Mouse (Mus musculus): ENCODE measurements at regions not wholly inside any gene's neighbourhood (a gene's known extent, or its start where the extent isn't known, plus 50 kb on each side); places are given as distances from the start of the nearest gene placed in this dataset.

GRCm38 (mm10) chr4:125300503-125301457 is 173.1 kb upstream of the Zc3h12a start:
- Histone ChIP-seq H3K4me1 (replicated peaks) (no peaks in the 10 kb centered on the region), H3K36me3 (replicated peaks) (no peaks in the 10 kb centered on the region), H3K9me3 (replicated peaks) (no peaks in the 10 kb centered on the region), H3K27me3 (no peaks in the 10 kb centered on the region), H3K27ac (replicated peaks) (no peak overlapping the region), H3K4me3 (replicated peaks) (no peak overlapping the region), H3K9ac (no peak overlapping the region), H3K4me2 (no peak overlapping the region)
- 26% methylated on average over 33 of the region's 33 CpGs for WGBS (ENCODE audit: insufficient replicate concordance)
- ATAC-seq (ENCODE audit: insufficient read depth), result no peak

DNA sequence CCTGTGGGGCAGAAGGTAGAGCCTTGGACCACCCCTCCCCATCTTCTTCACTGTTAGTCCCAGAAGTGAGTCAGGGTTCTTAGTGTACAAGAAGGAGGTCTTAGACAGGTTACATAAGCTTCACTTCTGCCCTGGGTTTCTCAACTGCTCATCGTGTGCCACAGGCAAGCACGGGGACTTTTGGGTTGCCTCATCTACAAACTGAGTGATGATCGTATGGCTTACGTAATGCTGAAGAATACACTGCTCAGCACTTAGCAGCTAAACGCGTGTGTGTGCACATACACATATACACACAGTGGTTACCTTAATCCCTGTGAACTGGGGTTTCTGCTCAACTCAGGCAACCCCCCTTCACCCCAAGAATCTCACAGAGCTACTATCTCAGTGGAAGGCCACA is 163.1 kb upstream of the Zc3h12a start:
- Histone ChIP-seq H3K9me3 (replicated peaks) (no peaks in the 10 kb centered on the region), H3K4me3 (replicated peaks) (no peak overlapping the region), H3K36me3 (replicated peaks) (no peaks in the 10 kb centered on the region), H3K27ac (replicated peaks) (no peak overlapping the region), H3K9ac (no peak overlapping the region), H3K4me2 (no peak overlapping the region), H3K4me1 (replicated peaks) (no peaks in the 10 kb centered on the region), H3K27me3 (no peaks in the 10 kb centered on the region)
- no peak for ATAC-seq (ENCODE audit: insufficient read depth)
- 61% methylated on average over 6 of the region's 6 CpGs for WGBS (ENCODE audit: insufficient replicate concordance)

- 7% methylated on average over 1 of the region's 1 CpGs for WGBS (ENCODE audit: insufficient replicate concordance)
- no peak overlapping the region for H3K4me3 ChIP-seq (replicated peaks)
- no peaks in the 10 kb centered on the region for H3K27me3 ChIP-seq
- no peak for ATAC-seq (ENCODE audit: insufficient read depth)
- H3K36me3 ChIP-seq (replicated peaks), result no peaks in the 10 kb centered on the region
- H3K4me1 ChIP-seq (replicated peaks), result no peaks in the 10 kb centered on the region
- no peak overlapping the region for H3K27ac ChIP-seq (replicated peaks)
- no peak overlapping the region for H3K9ac ChIP-seq
- H3K4me2 ChIP-seq, result no peak overlapping the region
- no peaks in the 10 kb centered on the region for H3K9me3 ChIP-seq (replicated peaks)
Observed at GRCm38 (mm10) chr4:125289709-125290108, 162.1 kb upstream of the Zc3h12a start.

DNA sequence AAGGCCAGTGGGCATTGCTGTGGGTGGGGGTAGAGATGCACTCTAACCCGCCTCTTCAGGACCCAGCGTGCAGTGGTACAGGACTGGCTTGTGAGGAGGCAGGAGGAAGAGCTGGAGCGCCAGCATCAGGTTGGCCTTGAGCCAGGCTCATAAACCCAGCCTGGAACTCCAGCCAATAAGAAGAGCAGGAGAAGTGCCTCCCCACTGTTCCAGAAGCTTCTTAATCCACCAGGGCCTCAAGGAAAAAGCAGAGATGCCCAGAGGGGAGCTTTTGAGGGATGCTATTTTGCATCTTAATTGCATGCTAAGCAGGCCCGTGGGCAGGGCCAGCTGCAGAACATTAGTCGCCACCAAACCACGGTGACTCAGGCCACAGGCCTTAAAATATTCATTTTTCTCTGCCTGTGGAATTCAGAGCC is 161.4 kb upstream of the Zc3h12a start:
- ATAC-seq (ENCODE audit: insufficient read depth), result no peak
- H3K27ac ChIP-seq (replicated peaks), result no peak overlapping the region
- 40% methylated on average over 6 of the region's 6 CpGs for WGBS (ENCODE audit: insufficient replicate concordance)

GRCm38 (mm10) chr4:125282974-125283319 is 155.3 kb upstream of the Zc3h12a start:
- Histone ChIP-seq H3K4me2 (no peak overlapping the region), H3K9me3 (replicated peaks) (no peaks in the 10 kb centered on the region), H3K9ac (no peak overlapping the region), H3K4me1 (replicated peaks) (no peaks in the 10 kb centered on the region), H3K27me3 (0 out of 2 replicates have a peak, but pooled peaks cover 9% of the 10 kb centered on the region), H3K36me3 (replicated peaks) (no peaks in the 10 kb centered on the region), H3K4me3 (replicated peaks) (no peak overlapping the region), H3K27ac (replicated peaks) (no peak overlapping the region)
- 23% methylated on average over 8 of the region's 8 CpGs for WGBS (ENCODE audit: insufficient replicate concordance)
- ATAC-seq (ENCODE audit: insufficient read depth), result no peak

More for the DNA sequence above, 161.4 kb upstream of the Zc3h12a start:
- Histone ChIP-seq H3K4me3 (replicated peaks) (no peak overlapping the region), H3K9ac (no peak overlapping the region), H3K9me3 (replicated peaks) (no peaks in the 10 kb centered on the region), H3K27me3 (no peaks in the 10 kb centered on the region), H3K36me3 (replicated peaks) (no peaks in the 10 kb centered on the region), H3K4me2 (no peak overlapping the region), H3K4me1 (replicated peaks) (no peaks in the 10 kb centered on the region)

DNA sequence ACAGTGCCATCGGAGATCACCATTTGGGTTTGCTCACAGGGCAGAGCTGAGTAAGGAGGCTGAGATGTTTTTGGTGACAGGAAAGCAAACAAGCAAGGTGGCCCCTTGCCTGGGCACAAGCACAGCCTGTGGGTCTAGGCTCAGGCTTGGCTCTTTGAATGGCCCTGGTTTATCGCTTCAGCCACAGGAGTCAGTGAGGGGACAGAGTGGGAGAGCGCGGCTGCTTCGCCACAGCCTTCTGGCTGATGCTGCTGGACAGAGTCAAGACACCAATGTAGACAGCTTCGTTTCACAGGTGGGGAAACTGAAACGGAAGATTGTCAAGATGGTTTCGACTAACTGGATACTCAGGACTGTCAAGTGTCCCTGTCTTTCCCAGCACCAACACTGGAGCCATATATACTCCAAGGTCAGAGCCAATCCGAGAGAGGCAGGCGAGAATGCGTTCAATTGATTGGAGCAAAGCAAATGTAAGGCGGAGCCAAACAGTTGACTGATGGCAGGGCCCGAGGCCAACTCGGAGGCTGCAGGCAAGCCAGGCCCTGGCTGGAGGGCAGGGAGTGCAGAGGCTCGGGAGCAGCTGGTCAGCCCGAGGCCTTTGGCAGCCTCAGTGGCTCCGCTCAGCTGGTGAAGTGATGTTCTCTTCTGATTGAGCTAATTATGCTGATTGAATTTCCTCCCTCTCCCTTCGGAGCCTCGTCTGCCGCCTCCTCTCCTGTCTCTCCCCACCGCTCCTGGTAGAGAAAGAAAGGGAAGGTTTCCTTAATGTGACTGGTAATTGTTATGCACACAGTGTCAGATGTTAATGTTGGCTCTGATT is 154.7 kb upstream of the Zc3h12a start:
- ATAC-seq (ENCODE audit: insufficient read depth), result no peak
- H3K9me3 ChIP-seq (replicated peaks), result no peaks in the 10 kb centered on the region
- H3K4me3 ChIP-seq (replicated peaks), result no peak overlapping the region
- H3K36me3 ChIP-seq (replicated peaks), result no peaks in the 10 kb centered on the region
- no peak overlapping the region for H3K4me2 ChIP-seq
- no peak overlapping the region for H3K27ac ChIP-seq (replicated peaks)
- 12% methylated on average over 21 of the region's 21 CpGs for whole genome bisulfite sequencing (ENCODE audit: insufficient replicate concordance)
- H3K9ac ChIP-seq, result no peak overlapping the region
- H3K4me1 ChIP-seq (replicated peaks), result no peaks in the 10 kb centered on the region
- 0 out of 2 replicates have a peak, but pooled peaks cover 9% of the 10 kb centered on the region for H3K27me3 ChIP-seq

- H3K9me3 ChIP-seq (replicated peaks), result no peaks in the 10 kb centered on the region
- 38% methylated on average over 7 of the region's 7 CpGs for WGBS (ENCODE audit: insufficient replicate concordance)
- H3K27ac ChIP-seq (replicated peaks), result no peak overlapping the region
- no peaks in the 10 kb centered on the region for H3K4me1 ChIP-seq (replicated peaks)
- H3K4me2 ChIP-seq, result no peak overlapping the region
- peaks cover 33% of the 10 kb centered on the region for H3K27me3 ChIP-seq
- no peaks in the 10 kb centered on the region for H3K36me3 ChIP-seq (replicated peaks)
- no peak for ATAC-seq (ENCODE audit: insufficient read depth)
- no peak overlapping the region for H3K9ac ChIP-seq
- no peak overlapping the region for H3K4me3 ChIP-seq (replicated peaks)
Observed at GRCm38 (mm10) chr4:125279165-125279564, 151.5 kb upstream of the Zc3h12a start.

DNA sequence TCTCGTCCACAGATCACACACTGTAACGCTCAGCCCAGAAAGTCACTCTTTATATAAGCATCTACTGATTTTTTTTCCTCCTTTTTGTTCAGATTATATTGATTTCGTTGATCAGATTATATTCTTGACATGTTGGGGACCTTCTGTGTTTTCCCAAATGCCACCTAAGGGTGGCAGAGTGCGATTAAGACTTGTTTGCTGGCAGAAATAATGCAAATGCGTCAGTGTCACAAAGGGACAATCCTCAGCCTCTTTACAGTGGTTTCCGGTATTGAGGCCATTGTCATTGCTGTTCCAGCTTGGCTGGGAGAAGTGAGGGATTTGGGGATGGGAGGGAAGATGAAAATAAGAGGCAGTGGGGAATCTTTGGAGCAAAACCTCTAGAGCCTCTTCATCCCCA is 149.2 kb upstream of the Zc3h12a start:
- Histone ChIP-seq H3K27ac (replicated peaks) (no peak overlapping the region), H3K4me1 (replicated peaks) (no peaks in the 10 kb centered on the region), H3K4me3 (replicated peaks) (no peak overlapping the region), H3K9ac (no peak overlapping the region), H3K9me3 (replicated peaks) (no peaks in the 10 kb centered on the region), H3K4me2 (no peak overlapping the region), H3K27me3 (peaks cover 24% of the 10 kb centered on the region), H3K36me3 (replicated peaks) (no peaks in the 10 kb centered on the region)
- ATAC-seq (ENCODE audit: insufficient read depth), result no peak
- 43% methylated on average over 6 of the region's 6 CpGs for WGBS (ENCODE audit: insufficient replicate concordance)

DNA sequence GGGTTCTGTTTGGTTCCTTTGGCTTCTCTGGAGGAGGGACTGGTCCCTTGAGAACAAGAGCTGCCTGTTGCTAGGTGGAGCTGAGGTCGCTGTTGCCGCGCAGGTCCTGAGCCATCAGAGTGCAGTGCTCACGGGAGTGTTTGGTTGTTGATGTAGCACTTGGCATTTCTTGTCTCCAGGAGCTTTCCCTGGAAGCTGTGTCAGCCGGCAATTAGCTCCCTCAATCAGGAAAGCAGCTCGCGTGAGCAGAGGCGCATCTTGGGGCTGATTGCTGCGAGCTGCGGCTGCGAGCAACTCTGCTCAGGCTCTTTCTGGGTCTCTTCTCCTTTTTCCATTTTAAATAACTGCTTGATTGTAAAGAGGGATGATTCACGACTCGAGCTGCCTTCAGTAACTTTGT is 147.6 kb upstream of the Zc3h12a start:
- Histone ChIP-seq H3K27ac (replicated peaks) (no peak overlapping the region), H3K27me3 (peaks cover 24% of the 10 kb centered on the region), H3K9ac (no peak overlapping the region), H3K4me3 (replicated peaks) (no peak overlapping the region), H3K36me3 (replicated peaks) (no peaks in the 10 kb centered on the region), H3K9me3 (replicated peaks) (no peaks in the 10 kb centered on the region), H3K4me1 (replicated peaks) (no peaks in the 10 kb centered on the region), H3K4me2 (no peak overlapping the region)
- WGBS (ENCODE audit: insufficient replicate concordance), result 3% methylated on average over 13 of the region's 13 CpGs
- no peak for ATAC-seq (ENCODE audit: insufficient read depth)

GRCm38 (mm10) chr4:125270951-125271350 is 143.3 kb upstream of the Zc3h12a start:
- no peak overlapping the region for H3K4me2 ChIP-seq
- 68% methylated on average over 14 of the region's 14 CpGs for WGBS (ENCODE audit: insufficient replicate concordance)
- no peaks in the 10 kb centered on the region for H3K4me1 ChIP-seq (replicated peaks)
- H3K27ac ChIP-seq (replicated peaks), result no peak overlapping the region
- peaks cover 17% of the 10 kb centered on the region for H3K27me3 ChIP-seq
- H3K4me3 ChIP-seq (replicated peaks), result no peak overlapping the region
- ATAC-seq (ENCODE audit: insufficient read depth), result no peak
- H3K9ac ChIP-seq, result no peak overlapping the region
- H3K9me3 ChIP-seq (replicated peaks), result no peaks in the 10 kb centered on the region
- no peaks in the 10 kb centered on the region for H3K36me3 ChIP-seq (replicated peaks)

- WGBS (ENCODE audit: insufficient replicate concordance), result 67% methylated on average over 1 of the region's 1 CpGs
- no peaks in the 10 kb centered on the region for H3K36me3 ChIP-seq (replicated peaks)
- H3K4me2 ChIP-seq, result no peak overlapping the region
Observed at GRCm38 (mm10) chr4:125266212-125266611, 138.6 kb upstream of the Zc3h12a start.

More at GRCm38 (mm10) chr4:125266212-125266611, 138.6 kb upstream of the Zc3h12a start:
- no peak for ATAC-seq (ENCODE audit: insufficient read depth)
- no peaks in the 10 kb centered on the region for H3K4me1 ChIP-seq (replicated peaks)
- no peaks in the 10 kb centered on the region for H3K9me3 ChIP-seq (replicated peaks)
- no peak overlapping the region for H3K27ac ChIP-seq (replicated peaks)
- H3K27me3 ChIP-seq, result no peaks in the 10 kb centered on the region
- no peak overlapping the region for H3K9ac ChIP-seq
- no peak overlapping the region for H3K4me3 ChIP-seq (replicated peaks)

All from liver, embryonic 15.5 days (tissue).